Mouse (Mus musculus) ES-E14 (cell line): ENCODE measurements at regions not wholly inside any gene's neighbourhood (a gene's known extent, or its start where the extent isn't known, plus 50 kb on each side); places are given as distances from the start of the nearest gene placed in this dataset.

Source experiments
- HCFC1 ChIP-seq: IDR thresholded peaks from 2 replicates; pipeline ENCODE4 v1.6.1; 2012; ENCODE audit warnings: low read length, inconsistent platforms, borderline replicate concordance; ENCODE audit not compliant: insufficient read depth
- MAFK ChIP-seq: IDR thresholded peaks from 2 replicates; pipeline ENCODE4 v1.6.1; 2014; ENCODE audit warnings: mild to moderate bottlenecking, low read depth, low read length, inconsistent platforms; ENCODE audit not compliant: insufficient read depth
- ZNF384 ChIP-seq: IDR thresholded peaks from 2 replicates; pipeline ENCODE4 v1.6.1; 2012; ENCODE audit warnings: low read depth, low read length, inconsistent platforms

DNA sequence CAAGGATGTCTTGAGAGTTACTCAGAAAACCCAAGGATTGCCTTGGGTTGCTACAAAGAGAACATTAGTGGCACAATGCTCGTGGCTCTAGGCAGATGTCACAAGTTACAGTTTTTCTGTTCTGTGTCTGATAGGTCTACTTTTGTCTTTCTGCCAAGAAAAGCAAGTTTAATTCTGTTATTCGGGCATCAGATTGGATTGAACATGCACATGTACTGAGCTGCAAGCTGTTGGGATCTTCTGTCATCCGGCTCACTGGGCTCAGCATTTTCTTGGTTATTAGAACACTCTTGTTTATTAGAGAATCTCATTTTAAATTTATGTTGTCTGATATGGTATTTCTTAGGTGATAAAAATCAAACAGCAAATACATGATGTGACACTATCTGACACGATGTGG is 126.8 kb upstream of the Dap start:
- TF ChIP-seq ZNF384: no peak
- no peak for TF ChIP-seq HCFC1
- no peak for TF ChIP-seq MAFK
